Mouse (Mus musculus) central nervous system, embryonic 14 days (tissue): Measurements from ENCODE around the gene Cd82. TPM values are rescaled to one million over a fixed set of nuclear protein-coding genes. Genes with fewer than 3 reads are reported as not detected.

Experiments used
- polyA plus RNA-seq: library from polyadenylated mRNA; depleted of rRNA; stranded (reverse); fragments of >200 nt; gene quantifications from 2 replicates; pipeline ENCODE4 v1.2.3, GENCODE M21; 2012; rRNA removed

Cd82 gene
- polyA plus RNA-seq = 23.0 and 30.3 TPM in 2 replicates

DNA sequence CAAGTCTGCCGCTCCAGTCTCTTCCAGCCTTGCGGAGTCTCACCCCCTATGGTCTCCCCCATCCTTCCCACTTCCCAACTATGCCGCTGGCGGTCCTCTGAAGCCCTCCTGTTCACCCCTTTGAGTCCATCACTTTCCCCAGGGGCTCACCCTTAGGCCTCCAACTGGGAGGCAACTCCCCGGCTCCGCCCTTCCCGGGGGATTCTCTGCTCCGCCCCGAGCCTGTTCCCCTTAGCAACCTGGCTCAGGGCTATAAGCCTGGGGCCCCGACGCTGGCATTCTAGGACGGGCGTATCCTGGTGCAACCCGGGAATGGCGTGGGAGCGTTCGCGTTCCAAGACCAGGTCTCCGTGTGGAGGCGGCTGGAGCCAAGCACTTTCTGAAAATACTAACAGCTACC lies at the start of gene Cd82:
TSS of gene Cd82 (minus strand) at position 381 of the 400 bp plus-strand sequence.

Other genes starting within 250 kb of the Cd82 start
- gene Tspan18, start 128.6 kb downstream of the Cd82 start, polyA plus RNA-seq = 30.1 and 36.6 TPM in 2 replicates
- not detected in 2 replicates for gene Gm10803, start 97.4 kb upstream of the Cd82 start, polyA plus RNA-seq
- gene Alx4, start 179.2 kb upstream of the Cd82 start, polyA plus RNA-seq = 2.6 and 4.4 TPM in 2 replicates